Mouse (Mus musculus) kidney, adult 2 months (tissue): ENCODE measurements around the gene Fbxo42. TPM values are rescaled to one million over a fixed set of nuclear protein-coding genes. Genes with fewer than 3 reads are reported as not detected.
A peak's percentile ranks its signal among the peaks of the same experiment; 100 is the strongest.

Experiments
- DNase-seq: peaks from one replicate; pipeline ENCODE4 v3.0.0; 2021
- H3K27ac ChIP-seq: fragments of 200-500 bp; 2 replicates; pipeline ENCODE4 v1.5.1; 2012; ENCODE audit warnings: low read depth, low read length, control low read depth, inconsistent platforms; ENCODE audit not compliant: insufficient read depth
- H3K27me3 ChIP-seq: fragments of 200-500 bp; replicated peaks from 2 replicates; pipeline ENCODE4 v1.6.1; 2012; ENCODE audit warnings: mild to moderate bottlenecking, moderate library complexity, low read length, inconsistent platforms; ENCODE audit not compliant: control insufficient read depth, insufficient read depth
- H3K36me3 ChIP-seq: fragments of 200-500 bp; 2 replicates; pipeline ENCODE4 v1.6.1; 2012; ENCODE audit warnings: mild to moderate bottlenecking, moderate library complexity, low read length, inconsistent platforms; ENCODE audit not compliant: control insufficient read depth, insufficient read depth
- H3K4me1 ChIP-seq: fragments of 200-500 bp; 2 replicates; pipeline ENCODE4 v1.6.1; 2011; ENCODE audit warnings: low read length; ENCODE audit not compliant: control insufficient read depth, insufficient read depth
- H3K4me3 ChIP-seq: fragments of 200-500 bp; 2 replicates; pipeline ENCODE4 v1.5.1; 2011; ENCODE audit warnings: mild to moderate bottlenecking, low read depth, low read length, control low read depth; ENCODE audit not compliant: insufficient read depth
- CTCF ChIP-seq: fragments of 200-500 bp; conservative IDR thresholded peaks from 2 replicates; pipeline ENCODE4 v1.5.1; 2011; ENCODE audit warnings: low read depth, mild to moderate bottlenecking, control low read depth, low read length, moderate library complexity, mixed read lengths; ENCODE audit not compliant: insufficient read depth, insufficient read length
- POLR2A ChIP-seq: fragments of 200-500 bp; IDR thresholded peaks from one replicate; pipeline ENCODE4 v1.6.1; 2011; ENCODE audit warnings: low read depth, low read length, control low read depth
- whole genome bisulfite sequencing: fragments of 180-500 bp; shearing (Covaris S2); methylation state at CpG from one replicate; pipeline ENCODE4 v1.1.7; 2018; 5-methylcytosine and 5-hydroxymethylcytosine counted together
- polyA plus RNA-seq: library from polyadenylated mRNA; depleted of rRNA; stranded (reverse); fragments of >200 nt; gene quantifications from 2 replicates; pipeline ENCODE4 v1.2.3, GENCODE M21; 2012

Gene Fbxo42
- polyA plus RNA-seq, 1 experiment: 11.7 TPM

DNA sequence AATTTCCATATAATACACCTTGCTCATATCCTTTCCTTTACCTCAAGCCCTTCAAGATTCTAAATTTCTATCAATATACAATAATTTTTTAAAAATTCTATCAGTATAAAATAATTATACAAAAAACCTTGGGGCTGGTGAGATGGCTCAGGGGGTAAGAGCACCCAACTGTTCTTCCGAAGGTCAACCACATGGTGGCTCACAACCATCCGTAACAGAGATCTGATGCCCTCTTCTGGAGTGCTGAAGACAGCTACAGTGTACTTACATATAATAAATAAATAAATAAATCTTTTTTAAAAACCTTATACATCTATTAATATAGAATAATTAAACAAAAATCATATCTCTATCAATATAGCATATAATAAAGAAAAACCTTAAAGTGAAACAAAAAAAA, 74.1 kb downstream of the Fbxo42 start:
- Histone ChIP-seq H3K4me3 (no peak overlapping the region), H3K27me3 (no peaks in the 10 kb centered on the region), H3K36me3 (no peaks in the 10 kb centered on the region), H3K27ac (no peak overlapping the region), H3K4me1 (no peaks in the 10 kb centered on the region)
- TF ChIP-seq POLR2A: no peak
- TF ChIP-seq CTCF: peak; percentile 32
- no peak for DNase-seq
- WGBS: 84% methylated on average over 2 of the region's 2 CpGs

DNA sequence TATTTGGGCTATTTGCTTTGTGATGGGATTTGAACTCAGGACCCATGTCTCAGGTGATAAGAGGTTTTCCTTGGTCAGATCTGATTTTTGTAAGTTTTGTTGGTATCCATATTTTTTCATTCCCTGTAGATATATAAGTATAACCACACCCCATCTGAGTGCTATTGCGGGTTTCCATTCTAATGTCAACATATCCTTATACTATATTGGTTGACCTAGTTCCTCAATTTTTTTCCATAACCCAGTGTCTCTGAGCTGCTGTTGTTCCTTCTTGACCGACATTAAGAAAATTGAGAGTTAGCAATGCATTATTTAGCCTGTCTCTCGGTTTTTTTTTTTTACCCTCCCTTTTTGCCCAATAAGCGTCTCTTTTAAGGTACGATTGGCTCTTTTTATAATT, 75.0 kb downstream of the Fbxo42 start:
- no peak overlapping the region for H3K27ac ChIP-seq
- H3K4me1 ChIP-seq: no peaks in the 10 kb centered on the region
- H3K27me3 ChIP-seq: no peaks in the 10 kb centered on the region
- TF ChIP-seq CTCF: no peak
- no peak for TF ChIP-seq POLR2A
- DNase-seq: no peak
- WGBS: 91% methylated on average over 5 of the region's 5 CpGs
- no peak overlapping the region for H3K4me3 ChIP-seq
- no peaks in the 10 kb centered on the region for H3K36me3 ChIP-seq

- Histone ChIP-seq H3K36me3 (no peaks in the 10 kb centered on the region), H3K4me1 (no peaks in the 10 kb centered on the region), H3K4me3 (no peak overlapping the region), H3K27ac (no peak overlapping the region), H3K27me3 (no peaks in the 10 kb centered on the region)
- no peak for TF ChIP-seq CTCF
- no peak for TF ChIP-seq POLR2A
- no peak for DNase-seq
- WGBS: 86% methylated on average over 7 of the region's 7 CpGs
These were observed 81.0 kb downstream of the Fbxo42 start for GRCm38 (mm10) chr4:141228687-141229086.

DNA sequence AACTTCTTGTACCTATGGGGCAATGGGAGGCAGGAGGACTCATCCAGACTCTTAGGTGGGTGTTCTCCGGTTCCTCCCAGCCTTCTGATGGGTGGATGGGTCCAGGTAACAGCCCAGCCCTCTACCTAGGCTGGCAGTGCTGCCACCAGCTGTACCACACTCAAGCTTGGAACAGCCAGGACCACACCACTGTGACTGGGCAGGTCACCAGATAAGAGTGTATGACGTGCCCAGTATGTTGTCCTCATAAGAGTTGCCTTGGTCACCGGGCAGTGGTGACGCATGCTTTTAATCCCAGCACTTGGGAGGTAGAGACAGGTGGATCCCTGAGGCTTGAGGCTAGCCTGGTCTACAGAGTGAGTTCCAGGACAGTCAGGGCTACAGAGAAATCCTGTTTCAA, 85.5 kb downstream of the Fbxo42 start:
- no peak for TF ChIP-seq POLR2A
- no peak for TF ChIP-seq CTCF
- WGBS: 94% methylated on average over 4 of the region's 4 CpGs
- no peak overlapping the region for H3K4me3 ChIP-seq

DNA sequence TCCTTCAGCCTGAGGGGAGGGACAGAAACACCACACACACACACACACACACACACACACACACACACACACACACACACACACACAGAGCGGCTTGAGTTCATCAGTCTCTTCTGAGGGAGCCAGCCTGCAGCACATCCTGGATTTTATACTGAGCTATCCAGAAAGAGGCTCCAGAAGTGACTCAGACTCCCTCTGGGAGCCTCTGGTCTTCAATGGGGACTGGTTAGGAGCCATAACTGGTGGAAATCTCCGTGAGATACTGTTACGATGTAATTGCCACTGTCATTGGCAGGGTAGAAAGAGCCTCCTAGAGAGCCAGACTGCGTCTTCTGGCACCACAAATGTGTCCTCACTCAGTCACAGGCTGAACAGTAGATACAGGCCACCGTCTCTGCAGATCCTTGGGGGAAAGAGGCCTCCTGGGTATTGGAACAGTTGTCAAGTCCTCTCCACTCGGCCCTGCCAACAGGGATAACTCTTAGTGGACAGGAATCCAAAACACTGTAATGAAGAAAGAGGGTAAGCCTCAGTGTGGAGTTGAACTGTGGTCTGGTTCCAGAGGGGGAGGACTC, 87.9 kb downstream of the Fbxo42 start:
- TF ChIP-seq CTCF (no peak), POLR2A (no peak)
- 79% methylated on average over 6 of the region's 6 CpGs for WGBS
- Histone ChIP-seq H3K4me3 (no peak overlapping the region), H3K36me3 (no peaks in the 10 kb centered on the region), H3K4me1 (peaks cover 14% of the 10 kb centered on the region), H3K27me3 (no peaks in the 10 kb centered on the region), H3K27ac (no peak overlapping the region)
- DNase-seq: no peak

More for the DNA sequence above, 85.5 kb downstream of the Fbxo42 start:
- Histone ChIP-seq H3K27me3 (no peaks in the 10 kb centered on the region), H3K36me3 (no peaks in the 10 kb centered on the region), H3K4me1 (no peaks in the 10 kb centered on the region), H3K27ac (no peak overlapping the region)
- no peak for DNase-seq

DNA sequence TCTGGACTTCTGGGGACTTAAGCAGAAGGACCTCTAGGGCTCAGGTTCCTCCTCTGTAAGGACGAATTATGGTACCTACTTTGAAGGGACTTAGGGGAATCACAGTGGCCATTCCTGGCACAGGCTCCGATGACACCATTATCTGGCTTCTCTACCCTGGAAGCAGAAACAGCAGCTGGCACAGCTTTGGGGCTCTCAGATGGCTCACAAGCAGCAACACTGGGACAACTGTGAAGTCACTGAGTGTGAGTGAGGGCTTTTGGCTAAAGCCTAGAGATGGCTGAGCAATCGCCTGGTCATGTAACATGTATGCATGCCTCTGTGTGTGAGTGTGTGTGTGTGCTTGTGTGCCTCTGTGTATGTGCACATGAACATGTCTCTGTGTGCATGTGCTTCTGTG, 89.1 kb downstream of the Fbxo42 start:
- no peaks in the 10 kb centered on the region for H3K36me3 ChIP-seq
- 80% methylated on average over 3 of the region's 3 CpGs for WGBS
- TF ChIP-seq CTCF (no peak), POLR2A (no peak)
- H3K4me3 ChIP-seq: no peak overlapping the region
- peaks cover 14% of the 10 kb centered on the region for H3K4me1 ChIP-seq
- no peak for DNase-seq
- no peaks in the 10 kb centered on the region for H3K27me3 ChIP-seq
- H3K27ac ChIP-seq: no peak overlapping the region

DNA sequence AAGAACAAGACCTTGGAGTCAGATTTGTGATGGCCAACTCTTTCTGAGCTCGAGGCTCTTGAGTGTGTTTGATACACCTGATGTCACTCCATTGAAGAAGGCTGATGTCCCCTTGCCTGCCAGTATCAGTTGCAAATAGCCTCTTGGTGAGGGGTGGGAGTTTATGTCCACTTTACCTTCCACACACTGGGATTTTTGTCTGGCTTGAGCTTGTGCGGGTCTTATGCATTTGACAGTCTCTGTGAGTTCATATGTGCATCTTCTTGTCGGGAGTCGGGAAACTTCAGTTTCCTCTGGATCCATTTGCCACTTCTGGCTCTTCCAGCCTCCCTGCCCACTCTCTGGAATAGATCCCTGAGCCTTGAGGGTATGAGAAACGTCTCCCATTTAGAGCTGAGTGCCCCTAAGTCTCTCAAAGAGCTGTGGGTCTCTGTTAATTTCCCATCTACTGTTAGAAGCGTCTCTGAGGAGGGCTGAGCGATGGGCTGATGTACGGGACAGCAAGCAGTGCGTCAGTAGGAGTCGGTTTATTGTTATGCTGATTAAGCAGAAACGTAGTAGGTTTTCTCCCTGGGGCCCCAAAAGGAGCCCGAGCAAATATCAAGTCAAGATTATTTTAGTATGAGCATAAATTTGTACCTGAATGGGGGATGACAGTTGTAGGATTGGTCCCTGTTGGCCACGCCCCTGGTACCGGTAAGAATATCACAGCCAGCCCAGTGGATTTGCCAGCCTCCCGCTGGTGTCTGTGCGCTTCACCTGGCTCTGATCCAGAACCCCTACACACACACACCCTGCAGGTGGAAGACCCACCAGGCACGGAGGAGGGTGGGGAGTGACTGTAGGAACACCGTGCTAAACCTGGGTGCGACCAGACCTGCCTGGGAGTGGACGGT, 91.0 kb downstream of the Fbxo42 start:
- no peaks in the 10 kb centered on the region for H3K27me3 ChIP-seq
- H3K27ac ChIP-seq: peak overlapping the region; percentile 7; the same call in 1 of the 2 replicates
- TF ChIP-seq POLR2A (no peak), CTCF (no peak)
- WGBS: 12% methylated on average over 20 of the region's 20 CpGs
- H3K36me3 ChIP-seq: no peaks in the 10 kb centered on the region
- no peak for DNase-seq
- peak overlapping the region; percentile 51 for H3K4me3 ChIP-seq
- H3K4me1 ChIP-seq: peaks cover 22% of the 10 kb centered on the region
